Mouse (Mus musculus) cortical plate, adult 2 months (tissue): ENCODE data around the gene Magi3.

Source experiments
- CTCF ChIP-seq: fragments of 200-500 bp; IDR thresholded peaks from 2 replicates; pipeline ENCODE4 v1.5.1; 2011; ENCODE audit warnings: mild to moderate bottlenecking, control low read depth, low read length; ENCODE audit not compliant: insufficient read depth; ENCODE audit errors: extremely low read depth
- POLR2A ChIP-seq: fragments of 200-500 bp; IDR thresholded peaks from 2 replicates; pipeline ENCODE4 v1.6.1; 2011; ENCODE audit warnings: mild to moderate bottlenecking, low read length, control low read depth; ENCODE audit not compliant: insufficient read depth; ENCODE audit errors: extremely low read depth

GRCm38 (mm10) chr3:103984556-103984955 is 235.6 kb downstream of the Magi3 start:
- TF ChIP-seq POLR2A (no peak), CTCF (no peak)
